Mouse (Mus musculus) erythroblast, embryonic 14.5 days (primary cell): Measurements from ENCODE around the gene Arhgap17.

Experiments used
- GATA1 ChIP-seq: IDR thresholded peaks from 2 replicates; pipeline ENCODE4 v1.6.1; 2012; ENCODE audit warnings: low read length, inconsistent platforms, mixed read lengths
- TAL1 ChIP-seq: IDR thresholded peaks from 3 replicates; pipeline ENCODE4 v1.6.1; 2012; ENCODE audit warnings: low read length, inconsistent platforms, mixed read lengths

- TF ChIP-seq GATA1 (no peak), TAL1 (no peak)
Observed at GRCm38 (mm10) chr7:123235449-123235848, 134.3 kb downstream of the Arhgap17 start.
